Mouse (Mus musculus) CD4-positive, CD25-positive, alpha-beta regulatory T cell, adult 4 months (primary cell): ENCODE results near the gene Nms. TPM values are rescaled to one million over a fixed set of nuclear protein-coding genes. Genes with fewer than 3 reads are reported as not detected.

Source experiments
- polyA plus RNA-seq, 2 experiments: library from polyadenylated mRNA; unstranded; fragments of 100-300 nt; shearing (Covaris generic); gene quantifications; one replicate each; pipeline ENCODE4 v1.2.1; 2017

The Nms gene
- polyA plus RNA-seq, 2 experiments from 2014 or later = not detected

Other genes starting within 250 kb of the Nms start
- not detected for gene Lonrf2, start 102.4 kb upstream of the Nms start, polyA plus RNA-seq
- 10 to 100 TPM; 22.2 to 27.2 TPM for gene Chst10, start 41.0 kb upstream of the Nms start, polyA plus RNA-seq
- gene Pdcl3, start 46.5 kb downstream of the Nms start, polyA plus RNA-seq = 100 to 1,000 TPM; 146 to 148 TPM